Mouse (Mus musculus) ES-E14 (cell line): ENCODE measurements around the gene Cct8l1. TPM values are rescaled to one million over a fixed set of nuclear protein-coding genes. Genes with fewer than 3 reads are reported as not detected.

ENCODE experiments used
- DNase-seq: peaks from one replicate; pipeline ENCODE4 v3.0.0-alpha.2; 2013; ENCODE audit warnings: low read depth, low spot score
- H3K27ac ChIP-seq: 2 replicates; pipeline ENCODE4 v1.5.1; 2012; ENCODE audit warnings: low read depth, mild to moderate bottlenecking, low read length, moderate library complexity, mixed read lengths; ENCODE audit not compliant: poor library complexity, insufficient read depth, severe bottlenecking
- H3K36me3 ChIP-seq: 2 replicates; pipeline ENCODE4 v1.6.1; 2012; ENCODE audit warnings: mild to moderate bottlenecking, low read length, moderate library complexity, mixed read lengths; ENCODE audit not compliant: control insufficient read depth, poor library complexity, insufficient read depth, severe bottlenecking
- H3K4me1 ChIP-seq, 2 experiments: fragments of 150-350 bp in 1 of 2; sonication (generic) in 1 of 2; 2 replicates each; pipeline ENCODE4 v1.6.1; 2012; ENCODE audit warnings: low read length in 2 of 2, mild to moderate bottlenecking in 1 of 2, mixed read lengths in 1 of 2; ENCODE audit not compliant: control insufficient read depth in 2 of 2, insufficient read depth in 2 of 2, poor library complexity in 1 of 2
- H3K4me3 ChIP-seq, 2 experiments: fragments of 150-350 bp in 1 of 2; sonication (generic) in 1 of 2; 2 replicates each; pipeline ENCODE4 v1.5.1; 2012; ENCODE audit warnings: low read length in 2 of 2, low read depth in 1 of 2, mild to moderate bottlenecking in 1 of 2, mixed read lengths in 1 of 2; ENCODE audit not compliant: insufficient read depth in 1 of 2, poor library complexity in 1 of 2, severe bottlenecking in 1 of 2
- H3K9ac ChIP-seq: 2 replicates; pipeline ENCODE4 v1.6.1; 2012; ENCODE audit warnings: low read depth, mild to moderate bottlenecking, low read length, mixed read lengths; ENCODE audit not compliant: poor library complexity, insufficient read depth, severe bottlenecking
- H3K9me3 ChIP-seq: fragments of 150-350 bp; sonication (generic); 2 replicates; pipeline ENCODE4 v1.6.1; 2012; ENCODE audit warnings: low read depth, mild to moderate bottlenecking, low read length; ENCODE audit not compliant: control insufficient read depth, insufficient read depth
- CHD2 ChIP-seq: IDR thresholded peaks from 2 replicates; pipeline ENCODE4 v1.6.1; 2014; ENCODE audit warnings: mild to moderate bottlenecking, low read depth, low read length, inconsistent platforms
- HCFC1 ChIP-seq: IDR thresholded peaks from 2 replicates; pipeline ENCODE4 v1.6.1; 2012; ENCODE audit warnings: low read length, inconsistent platforms, borderline replicate concordance; ENCODE audit not compliant: insufficient read depth
- MAFK ChIP-seq: IDR thresholded peaks from 2 replicates; pipeline ENCODE4 v1.6.1; 2014; ENCODE audit warnings: mild to moderate bottlenecking, low read depth, low read length, inconsistent platforms; ENCODE audit not compliant: insufficient read depth
- ZC3H11A ChIP-seq: IDR thresholded peaks from 2 replicates; pipeline ENCODE4 v1.6.1; 2012; ENCODE audit warnings: low read depth, mild to moderate bottlenecking, inconsistent platforms, low read length, borderline replicate concordance
- ZNF384 ChIP-seq: IDR thresholded peaks from 2 replicates; pipeline ENCODE4 v1.6.1; 2012; ENCODE audit warnings: low read depth, low read length, inconsistent platforms
- in situ Hi-C, 2 experiments: fragments of 600-800 bp; cut with MboI; formaldehyde crosslinking; loops; one replicate each; pipeline ENCODE4 v1.15.1; 2025; ENCODE audit warnings: low sequenced_read_pairs in 2 of 2, inconsistent platforms in 1 of 2; ENCODE audit not compliant: unreplicated experiment in 2 of 2
- total RNA-seq: library from RNA; depleted of rRNA; stranded (reverse); fragments of 300-350 nt; gene quantifications from 2 replicates; pipeline ENCODE4 v1.2.3, GENCODE M21; 2012

Cct8l1 gene
- total RNA-seq, 1 experiment, result 0.22 TPM

DNA sequence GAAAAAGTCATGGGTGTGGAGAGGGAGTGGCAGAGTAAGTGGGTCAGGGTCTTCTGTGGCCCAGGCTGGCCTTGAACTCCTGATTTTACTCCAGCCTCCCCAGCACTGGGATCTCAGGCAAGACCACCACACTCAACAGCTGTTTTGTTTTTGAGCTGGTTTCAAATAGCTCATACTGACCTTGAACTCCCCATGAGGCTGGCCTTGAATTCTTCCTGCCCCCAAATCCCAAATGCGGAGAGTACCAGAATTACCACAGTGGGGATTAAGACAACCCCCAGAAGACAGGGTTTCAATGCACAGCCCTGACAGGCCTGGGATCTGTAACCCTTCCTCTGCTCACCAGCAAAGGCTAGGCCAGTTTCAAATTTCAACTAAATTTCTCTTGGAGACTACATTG lies 12.1 kb downstream of the Cct8l1 start:
- DNase-seq, result no peak
- TF ChIP-seq MAFK (no peak), ZNF384 (no peak), ZC3H11A (no peak), HCFC1 (no peak), CHD2 (no peak)
- Histone ChIP-seq H3K4me3 (peak overlapping the region in 1 of 2 experiments; percentile 80; a peak in 2 of 4 replicates), H3K36me3 (no peaks in the 10 kb centered on the region), H3K9me3 (no peaks in the 10 kb centered on the region), H3K27ac (peak overlapping the region; percentile 92), H3K9ac (peak overlapping the region; percentile 31; the same call in 1 of the 2 replicates), H3K4me1 (peaks cover 16 to 23% of the 10 kb centered on the region in 2 experiments)
- in situ Hi-C loops, result no loop called here

DNA sequence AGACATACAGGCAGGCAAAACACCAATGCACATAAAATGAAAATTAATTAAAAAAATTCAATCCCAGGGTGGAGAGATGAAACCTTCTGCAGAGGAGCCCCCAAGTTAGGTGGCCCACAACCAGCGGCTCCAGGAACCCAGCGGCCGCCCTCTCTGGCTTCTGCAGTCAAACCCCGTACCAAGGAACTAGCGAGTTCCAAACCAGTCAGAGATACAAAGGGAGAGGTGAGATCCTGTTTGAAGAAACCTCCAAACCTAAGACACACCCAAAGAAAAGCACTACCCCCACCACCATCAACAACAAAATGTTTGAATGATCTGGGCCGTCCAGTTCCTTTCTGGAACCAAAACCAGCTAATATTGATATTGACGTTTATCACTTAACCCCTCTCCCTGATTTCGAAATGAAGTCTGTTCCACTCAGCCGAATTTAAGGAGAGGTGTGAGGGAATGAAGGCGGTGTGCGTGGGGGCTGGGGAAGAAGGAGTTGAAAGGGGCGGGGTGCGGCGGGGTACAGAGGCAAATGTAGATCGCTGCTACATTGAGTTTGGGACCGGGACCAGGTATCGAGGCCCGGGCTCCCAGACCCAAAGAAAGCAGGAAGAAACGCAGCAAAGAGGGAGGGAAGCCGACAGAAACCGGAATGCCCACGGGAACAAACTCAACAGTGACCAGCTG lies 13.1 kb downstream of the Cct8l1 start:
- Histone ChIP-seq H3K4me3 (peak overlapping the region; percentile 80 to 96), H3K9ac (peak overlapping the region; percentile 76), H3K9me3 (no peaks in the 10 kb centered on the region), H3K36me3 (no peaks in the 10 kb centered on the region), H3K4me1 (peaks cover 19 to 24% of the 10 kb centered on the region in 2 experiments), H3K27ac (peak overlapping the region; percentile 92)
- in situ Hi-C loops, result no loop called here
- no peak for TF ChIP-seq CHD2
- no peak for TF ChIP-seq ZNF384
- TF ChIP-seq HCFC1, result no peak
- no peak for TF ChIP-seq ZC3H11A
- no peak for TF ChIP-seq MAFK
- no peak for DNase-seq

DNA sequence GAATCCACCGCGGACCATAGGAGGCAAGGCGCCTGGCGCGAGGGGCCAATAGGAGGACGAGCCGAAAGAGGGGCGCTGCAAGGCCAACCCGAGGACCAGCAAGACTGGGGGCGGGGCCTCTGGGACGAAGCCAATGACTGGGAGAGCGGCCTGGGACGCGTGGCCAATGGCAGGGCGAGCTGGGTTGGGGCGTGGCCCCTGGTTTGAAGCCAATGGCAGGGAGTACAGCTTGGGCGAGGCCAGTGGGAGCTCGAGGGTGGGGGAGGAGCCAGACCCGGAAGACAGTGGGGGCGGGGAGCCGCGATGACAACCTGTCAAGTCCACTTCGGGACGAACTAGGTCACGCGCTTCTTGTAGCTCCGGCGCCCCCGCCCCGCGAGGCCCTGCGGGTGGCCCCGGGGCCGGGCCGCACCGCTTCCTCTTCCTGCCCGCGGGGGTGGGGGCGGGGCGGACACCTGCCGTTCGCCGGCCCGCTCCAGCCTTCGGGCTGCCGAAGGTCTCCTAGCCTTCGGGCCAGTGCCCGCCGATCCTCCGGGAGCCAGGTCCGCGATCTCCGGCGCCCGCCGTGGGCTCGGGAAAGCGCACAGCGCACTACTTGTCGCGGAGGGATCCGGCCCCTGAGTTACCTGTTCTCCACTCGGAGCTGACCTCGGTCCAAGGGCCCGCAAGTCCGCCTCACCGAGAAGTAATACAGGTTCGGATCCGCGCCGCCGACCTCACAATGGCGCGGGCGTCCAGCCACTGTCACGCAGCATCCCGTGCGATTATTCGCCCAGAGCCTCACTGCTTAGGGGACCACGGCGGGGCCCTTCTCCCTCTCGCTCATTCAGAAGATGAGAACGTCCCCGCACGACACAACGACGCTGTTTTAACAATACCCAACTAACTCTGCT lies 13.9 kb downstream of the Cct8l1 start:
- peaks cover 20 to 26% of the 10 kb centered on the region in 2 experiments for H3K4me1 ChIP-seq
- in situ Hi-C loops, result no loop called here
- DNase-seq, result peak; percentile 99
- H3K9ac ChIP-seq, result peak overlapping the region; percentile 96
- peak overlapping the region; percentile 96 for H3K27ac ChIP-seq
- H3K4me3 ChIP-seq, result peak overlapping the region; percentile 95 to 96
- TF ChIP-seq ZNF384 (no peak), HCFC1 (peak; percentile 60; the same call in 1 of the 2 replicates), CHD2 (peak; percentile 31; the same call in 1 of the 2 replicates)
- no peaks in the 10 kb centered on the region for H3K9me3 ChIP-seq
- H3K36me3 ChIP-seq, result no peaks in the 10 kb centered on the region

DNA sequence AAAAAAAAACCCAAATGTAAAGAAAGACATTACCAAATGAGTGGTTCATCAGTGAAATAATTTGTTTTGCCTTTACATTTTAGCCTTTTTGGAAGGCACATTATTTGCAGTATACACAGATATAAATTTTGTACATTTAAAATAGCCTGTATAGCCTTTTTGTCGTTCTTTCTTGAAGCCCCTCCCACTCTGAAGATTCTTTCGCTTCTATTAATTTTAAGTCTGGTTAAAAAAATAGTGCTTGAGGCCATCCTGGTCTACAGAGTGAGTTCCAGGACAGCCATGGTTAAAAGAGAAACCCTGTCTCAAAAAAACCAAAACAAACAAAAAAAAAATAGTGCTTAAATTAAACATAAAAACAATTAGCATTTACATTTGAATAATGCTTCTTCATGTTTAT lies 14.8 kb downstream of the Cct8l1 start:
- no peak overlapping the region for H3K9ac ChIP-seq
- TF ChIP-seq HCFC1 (no peak), ZC3H11A (no peak), CHD2 (no peak)
- H3K27ac ChIP-seq, result no peak overlapping the region; the same call in 1 of the 2 replicates
- in situ Hi-C loops, result no loop called here
- DNase-seq, result no peak
- peak overlapping the region in 1 of 2 experiments; percentile 96; a peak in 3 of 4 replicates for H3K4me3 ChIP-seq
- H3K4me1 ChIP-seq, result peaks cover 19 to 22% of the 10 kb centered on the region in 2 experiments
- no peaks in the 10 kb centered on the region for H3K36me3 ChIP-seq
- no peaks in the 10 kb centered on the region for H3K9me3 ChIP-seq
